Mouse (Mus musculus) megakaryocyte-erythroid progenitor cell, adult 5-6 weeks (primary cell): ENCODE data around the gene Dpf1. TPM values are rescaled to one million over a fixed set of nuclear protein-coding genes. Genes with fewer than 3 reads are reported as not detected.

ENCODE experiments used
- ATAC-seq: replicated peaks from 2 replicates; pipeline ENCODE4 v1.8.0; 2016; ENCODE audit warnings: mild to moderate bottlenecking, inconsistent platforms; ENCODE audit not compliant: severe bottlenecking, poor library complexity, low FRiP score, low TSS enrichment
- total RNA-seq, 2 experiments: library from RNA; stranded (forward) in 1 of 2; stranded (reverse) in 1 of 2; fragments of 200-1000, 215-1000 nt in 1 of 2; fragments of >200 nt in 1 of 2; fragmentation: Nextera tagmentation in 1 of 2; gene quantifications; 2 replicates each; pipeline ENCODE4 v1.2.3; 2014 to 2017

The Dpf1 gene
- 2.5 and 2.9 TPM in 2 replicates for total RNA-seq (2014; fragmentation: Nextera tagmentation)
- total RNA-seq (2017), result 0.19 and 14.6 TPM in 2 replicates

DNA sequence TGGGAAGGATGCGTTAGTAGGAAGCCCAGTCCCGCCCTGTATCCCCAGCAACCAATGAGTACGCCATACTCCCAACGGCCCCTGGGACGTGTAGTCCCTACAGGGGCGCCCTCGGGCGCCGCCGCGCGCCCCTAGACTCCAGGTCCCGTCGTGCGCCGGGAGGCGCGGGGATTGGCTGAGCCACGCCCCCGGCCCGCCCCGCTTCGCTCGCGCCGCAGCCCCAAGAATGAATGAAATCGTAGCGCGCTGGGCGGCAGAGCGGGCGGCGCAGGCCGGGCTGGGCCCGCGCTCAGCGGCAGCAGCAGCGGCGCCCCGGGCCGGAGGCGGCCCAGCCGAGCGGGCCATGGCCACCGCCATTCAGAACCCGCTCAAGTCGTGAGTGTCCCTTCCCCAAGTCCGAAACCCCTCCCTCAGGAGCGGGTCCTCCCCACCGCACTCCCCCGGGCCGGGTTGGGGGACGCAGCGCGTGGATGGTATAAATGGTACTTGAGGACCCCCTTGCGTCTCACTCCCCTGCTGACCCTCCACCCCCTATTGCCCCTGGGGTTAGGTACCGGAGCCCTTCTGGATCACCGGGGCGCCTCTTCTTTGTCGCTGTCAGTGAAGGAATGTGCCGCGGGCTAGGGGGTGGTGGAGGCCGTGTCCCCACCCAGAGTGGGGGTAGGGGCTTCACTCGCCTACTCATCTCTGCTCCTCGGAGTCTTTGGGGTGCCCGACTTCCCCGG lies at the start of gene Dpf1:
Dpf1 (plus strand) TSS at position 214 of the 725 bp plus-strand sequence.
- ATAC-seq, result peak; percentile 38

DNA sequence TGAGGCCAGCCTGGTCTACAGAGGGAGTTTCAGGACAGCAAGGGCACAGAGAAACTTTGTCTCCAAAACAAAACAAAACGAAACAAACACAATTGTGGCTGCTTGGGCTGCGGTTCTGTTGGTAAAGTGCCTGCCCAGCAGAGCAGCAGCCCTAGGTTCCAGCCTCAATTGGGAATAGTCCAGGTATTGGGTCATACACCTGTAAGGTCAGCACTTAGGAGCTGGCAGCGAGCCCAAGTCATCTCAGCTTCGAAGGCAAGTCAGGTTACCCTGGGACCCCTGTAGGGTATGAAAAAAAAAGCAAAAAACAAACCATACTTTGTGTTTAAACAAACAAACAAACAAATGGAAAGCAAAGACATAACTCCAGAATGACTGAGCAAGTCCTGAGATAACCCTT lies 47.9 kb upstream of the Dpf1 start:
- ATAC-seq, result no peak

DNA sequence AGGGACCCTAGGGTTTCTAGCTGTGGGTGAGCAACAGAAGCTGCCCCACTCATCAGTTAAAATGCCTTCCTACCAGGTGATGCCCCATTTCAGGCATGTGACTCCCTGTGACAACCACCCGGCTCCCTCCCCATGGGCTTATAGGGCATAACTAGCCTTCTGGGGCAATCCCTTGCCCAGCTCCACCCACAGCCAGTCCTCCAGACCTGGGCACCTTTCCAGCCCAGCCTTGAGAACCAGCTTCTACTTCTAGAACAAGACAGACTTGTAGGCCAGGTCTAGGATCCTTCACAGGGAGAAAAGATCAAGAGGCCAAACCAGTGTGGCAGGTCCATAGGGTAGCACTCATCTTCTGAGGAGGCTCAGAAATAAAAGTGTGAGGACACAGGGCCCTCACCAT lies 46.4 kb upstream of the Dpf1 start:
- ATAC-seq, result no peak

DNA sequence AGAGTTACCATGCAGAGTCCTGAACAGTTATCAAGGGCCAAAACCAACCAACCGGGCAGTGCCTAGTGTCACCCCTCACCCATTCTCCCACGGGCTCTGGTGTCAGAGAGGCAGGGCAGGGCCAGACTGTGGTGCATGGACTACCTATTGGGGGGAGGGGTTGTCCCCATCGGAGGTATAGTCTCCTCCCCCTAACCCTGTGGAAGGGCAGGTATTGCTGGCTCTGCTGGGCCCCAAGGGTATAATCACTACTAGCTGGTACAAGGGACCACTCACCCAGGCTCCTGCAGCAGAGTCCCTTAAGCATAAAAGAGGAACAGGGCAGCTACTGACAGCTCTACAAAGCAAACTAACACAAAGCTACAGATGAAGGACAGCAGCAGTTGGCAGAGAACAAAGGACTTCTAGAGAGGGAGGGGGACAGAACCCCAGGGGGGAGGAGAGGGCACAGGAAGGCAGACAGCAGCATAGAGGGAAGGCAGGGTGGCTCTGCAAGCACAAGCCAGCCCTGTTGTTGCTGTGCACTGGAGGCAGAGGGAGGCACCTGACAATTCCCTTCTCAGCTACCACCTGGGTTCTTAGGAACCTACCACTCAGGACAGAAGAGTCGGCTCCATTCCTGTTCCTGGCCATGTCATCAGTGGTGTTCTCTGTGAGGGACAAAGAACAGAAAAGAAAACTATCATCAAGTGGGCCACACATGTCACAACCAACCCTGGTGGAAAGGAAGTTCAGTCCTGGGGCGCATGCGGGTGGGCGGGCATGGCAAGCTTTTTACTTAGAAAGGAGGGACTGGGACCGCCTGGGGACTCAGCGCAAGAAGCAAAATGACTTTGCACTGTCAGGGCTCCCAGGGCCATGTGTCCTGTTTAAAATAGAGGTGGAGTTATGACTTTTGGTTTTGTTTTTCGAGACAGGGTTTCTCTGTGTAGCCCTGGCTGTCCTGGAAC lies 43.7 kb upstream of the Dpf1 start:
- ATAC-seq, result no peak

DNA sequence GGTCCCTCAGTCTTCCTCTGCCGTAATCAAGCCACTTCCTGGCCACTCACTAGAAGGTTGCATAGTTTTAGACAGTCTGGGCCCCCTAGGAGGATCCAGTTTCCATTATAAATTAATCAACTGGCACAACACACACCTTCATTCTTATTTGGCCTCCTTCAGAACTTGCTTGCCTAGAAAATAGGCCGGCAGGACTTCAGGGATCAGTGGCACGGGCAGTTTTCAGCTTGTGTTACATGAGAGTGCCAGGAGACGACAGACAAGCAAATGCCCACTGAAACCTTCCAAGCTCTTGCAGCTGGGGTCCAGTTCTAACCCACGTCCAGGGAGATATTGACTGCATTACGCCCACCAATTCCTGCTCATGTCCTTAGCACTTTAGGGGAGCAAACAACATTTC lies 41.6 kb upstream of the Dpf1 start:
- no peak for ATAC-seq

DNA sequence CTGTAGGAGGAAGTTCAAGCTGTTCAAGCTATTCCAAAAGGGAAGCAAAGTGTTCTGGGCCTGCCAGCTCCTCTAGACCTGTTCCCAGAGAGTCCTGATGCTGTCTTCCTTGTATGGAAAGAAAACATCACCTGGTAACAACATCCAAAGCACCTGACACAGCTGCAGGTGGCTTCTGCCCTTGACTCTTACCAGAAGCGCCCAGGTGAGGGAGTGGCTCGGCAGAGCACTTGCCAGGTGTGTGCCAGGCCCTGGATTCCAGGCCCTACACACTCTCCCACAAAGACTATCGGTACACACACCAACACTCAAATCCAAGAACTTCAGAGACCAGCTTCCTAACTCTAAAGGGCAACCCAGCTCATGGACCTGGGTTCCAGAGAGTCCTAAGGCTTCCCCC lies 39.9 kb upstream of the Dpf1 start:
- no peak for ATAC-seq

DNA sequence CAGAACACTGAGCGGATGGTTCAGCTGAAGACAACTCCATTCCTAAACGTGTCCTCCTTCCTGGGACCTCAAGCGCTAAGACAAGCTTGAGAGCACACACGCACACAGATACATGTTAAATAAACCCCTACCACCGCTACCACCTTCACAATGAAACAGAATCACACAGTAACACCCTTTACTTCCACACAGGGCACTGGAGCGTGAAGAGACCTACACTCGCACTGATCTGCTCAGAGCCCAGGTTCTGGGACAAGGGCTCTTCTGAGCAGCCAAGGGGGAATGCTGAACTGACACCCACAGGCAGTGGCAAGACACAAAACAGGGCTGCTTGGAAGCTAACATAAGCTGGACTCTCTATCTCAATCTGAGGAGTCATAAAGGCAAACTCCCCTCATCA lies 38.1 kb upstream of the Dpf1 start:
- no peak for ATAC-seq

DNA sequence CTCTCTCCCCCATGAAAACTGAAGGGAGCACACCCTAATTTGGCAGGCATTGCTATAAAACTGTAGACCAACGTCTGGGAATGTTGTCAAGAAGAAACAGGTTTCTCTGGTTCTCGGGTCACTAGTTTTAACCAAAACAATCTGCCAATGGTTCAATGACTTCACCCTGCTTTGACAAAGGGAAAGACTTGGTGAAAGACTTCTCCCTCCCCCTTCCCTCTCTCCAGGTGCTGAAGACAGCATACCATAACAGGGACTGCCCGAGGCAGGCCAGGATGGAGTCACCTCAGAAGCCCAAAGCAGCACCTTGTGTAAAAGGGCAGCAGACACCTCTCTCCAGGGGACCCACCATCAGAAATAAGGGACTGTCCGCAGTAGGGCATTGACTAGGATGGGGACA lies 36.8 kb upstream of the Dpf1 start:
- ATAC-seq, result no peak

DNA sequence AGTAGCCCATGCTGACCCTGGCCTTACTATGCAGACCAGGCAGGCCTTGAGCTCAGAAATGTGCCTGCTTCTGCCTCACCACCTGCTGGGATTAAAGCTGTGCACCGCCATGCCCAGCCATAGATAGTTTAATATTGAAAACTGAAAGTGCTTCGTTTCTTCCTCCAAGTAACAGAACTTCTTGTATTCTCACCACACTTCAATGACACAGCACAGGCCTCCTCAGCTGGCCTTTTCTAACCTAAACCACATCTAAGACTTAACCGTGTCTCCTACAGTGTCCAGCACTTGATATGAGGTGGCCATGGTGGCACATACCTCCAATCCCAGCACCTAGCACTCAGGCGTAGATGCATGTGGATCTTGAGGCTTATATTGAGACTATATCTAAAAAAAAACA lies 33.3 kb upstream of the Dpf1 start:
- no peak for ATAC-seq

DNA sequence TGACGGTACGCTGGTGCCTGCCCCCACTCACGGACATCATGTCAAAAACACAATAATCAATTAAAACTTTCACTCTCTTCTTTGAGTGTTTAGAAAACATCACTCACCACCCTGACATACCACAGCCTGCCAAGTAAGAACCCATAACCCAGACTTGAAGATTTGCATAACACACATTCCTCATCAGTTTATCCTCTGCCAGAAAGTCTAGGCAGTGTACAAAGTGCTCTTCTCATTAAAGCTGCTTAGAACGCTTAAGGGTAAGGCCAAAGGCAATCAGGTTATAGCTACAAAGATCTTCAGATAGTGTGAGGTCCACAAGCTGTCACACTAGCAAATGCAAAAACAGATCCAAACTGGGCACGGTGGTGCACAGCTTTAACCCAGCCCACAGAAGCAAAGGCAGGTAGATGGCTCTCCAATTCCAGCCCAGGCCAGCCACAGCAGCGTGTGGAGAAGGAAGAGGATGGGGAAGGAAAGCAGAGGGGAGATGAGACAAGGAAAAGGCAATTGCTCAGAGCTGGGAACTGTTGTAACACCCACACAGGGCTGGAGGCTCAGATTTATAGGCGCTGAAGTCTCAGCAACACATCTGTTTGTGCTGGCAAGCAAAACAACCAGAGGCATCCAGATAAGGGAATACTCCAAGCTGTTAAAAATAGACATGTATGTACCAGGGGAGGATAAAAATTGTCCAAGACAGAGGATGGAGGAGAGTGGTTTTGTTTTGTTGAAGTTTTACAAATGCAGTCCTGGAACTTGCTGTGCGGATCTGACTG lies 31.9 kb upstream of the Dpf1 start:
- peak; percentile 59; the same call in 1 of the 2 replicates for ATAC-seq

DNA sequence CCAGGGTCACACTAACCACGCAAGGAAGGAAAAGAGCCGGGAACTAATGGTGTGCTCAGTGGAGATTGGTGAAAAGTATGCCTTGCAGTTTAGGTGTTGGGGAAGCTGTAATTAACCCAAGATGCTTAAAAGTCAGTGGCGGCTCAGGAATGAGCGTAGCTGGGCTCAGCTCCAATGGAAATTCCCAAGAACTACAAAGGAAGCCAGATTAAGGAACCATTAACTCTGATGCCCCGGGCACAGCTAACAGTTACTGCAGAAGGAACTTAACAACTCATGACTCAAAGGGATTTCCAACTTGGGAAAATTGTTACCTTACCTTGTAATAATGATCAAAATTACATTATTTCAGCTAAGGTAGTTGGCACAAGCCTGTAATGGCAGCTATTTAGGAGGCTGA lies 27.0 kb upstream of the Dpf1 start:
- no peak for ATAC-seq

DNA sequence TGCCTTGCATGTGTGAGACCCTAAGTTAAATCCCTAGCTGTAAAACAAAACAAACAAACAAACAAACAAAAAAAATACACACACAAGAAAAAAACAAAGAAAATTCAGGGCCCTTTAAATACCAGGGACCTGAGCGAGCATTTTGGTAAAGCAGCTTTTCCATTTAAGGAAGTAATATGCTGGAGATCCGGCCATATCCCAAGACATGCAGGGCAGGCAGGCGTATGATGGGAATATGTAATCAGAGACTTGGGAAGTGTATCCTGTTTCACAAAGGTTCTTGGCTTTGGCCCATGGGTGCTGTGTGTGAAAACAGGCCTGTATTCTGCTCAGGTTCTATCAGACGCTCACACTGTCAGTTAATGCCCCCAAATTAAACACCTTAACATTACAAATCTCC lies 26.2 kb upstream of the Dpf1 start:
- no peak for ATAC-seq

DNA sequence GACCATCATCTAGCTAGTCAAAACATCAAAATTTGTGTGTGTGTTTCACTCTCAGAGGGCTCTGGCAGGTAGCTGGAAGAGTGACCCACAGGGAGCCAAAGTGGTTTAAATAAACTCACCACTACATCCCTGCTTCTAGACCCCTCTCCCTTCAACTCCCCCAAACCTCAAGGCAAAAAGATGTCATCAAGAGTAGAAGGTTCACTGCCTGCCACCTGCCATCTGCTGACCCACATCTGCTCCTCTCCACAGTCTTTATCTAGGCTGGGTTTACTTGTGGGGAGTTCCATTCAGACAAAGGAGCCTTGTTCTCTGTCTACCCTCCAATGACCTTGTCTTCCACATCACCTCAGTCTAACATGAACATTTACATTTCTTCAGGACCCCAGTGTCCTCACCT lies 24.5 kb upstream of the Dpf1 start:
- no peak for ATAC-seq

DNA sequence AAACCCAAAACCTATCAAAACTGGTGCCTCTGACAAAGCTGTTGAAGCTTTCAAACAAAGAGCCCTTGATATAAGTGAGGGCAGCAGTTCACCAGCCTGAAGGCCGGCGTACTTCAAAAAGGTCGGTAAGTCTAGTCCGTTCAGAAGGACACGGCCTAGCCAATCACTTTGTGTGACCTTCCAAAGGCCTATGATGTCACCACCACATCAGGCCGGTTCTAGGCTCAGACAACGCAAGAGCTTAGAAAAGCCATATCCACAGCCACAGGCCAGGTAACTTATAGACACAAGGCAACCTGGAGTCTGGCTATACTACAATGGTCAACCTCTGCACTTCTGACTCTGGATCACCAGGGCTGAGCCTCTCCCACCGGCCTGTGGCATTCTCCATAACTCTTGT lies 23.8 kb upstream of the Dpf1 start:
- no peak for ATAC-seq

DNA sequence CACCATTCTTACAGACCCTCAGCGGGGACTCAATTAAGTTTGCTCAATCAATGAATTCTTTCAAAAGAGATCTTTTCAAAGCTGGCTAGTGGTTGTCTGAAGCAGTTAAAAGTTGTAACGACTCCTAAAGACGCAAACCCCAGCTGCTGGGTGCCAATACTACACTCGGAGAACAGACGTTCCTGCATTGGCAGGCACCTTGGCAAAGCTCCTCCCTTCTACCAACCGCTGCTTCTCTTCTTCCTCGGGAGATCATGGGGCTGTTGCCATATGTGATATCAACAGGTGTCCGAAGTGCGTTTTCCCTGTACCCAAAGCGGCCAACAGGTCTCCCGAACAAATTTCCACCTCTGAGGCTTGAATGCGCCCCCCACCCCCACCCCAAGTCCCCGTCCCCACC lies 22.9 kb upstream of the Dpf1 start:
- peak; percentile 67 for ATAC-seq

DNA sequence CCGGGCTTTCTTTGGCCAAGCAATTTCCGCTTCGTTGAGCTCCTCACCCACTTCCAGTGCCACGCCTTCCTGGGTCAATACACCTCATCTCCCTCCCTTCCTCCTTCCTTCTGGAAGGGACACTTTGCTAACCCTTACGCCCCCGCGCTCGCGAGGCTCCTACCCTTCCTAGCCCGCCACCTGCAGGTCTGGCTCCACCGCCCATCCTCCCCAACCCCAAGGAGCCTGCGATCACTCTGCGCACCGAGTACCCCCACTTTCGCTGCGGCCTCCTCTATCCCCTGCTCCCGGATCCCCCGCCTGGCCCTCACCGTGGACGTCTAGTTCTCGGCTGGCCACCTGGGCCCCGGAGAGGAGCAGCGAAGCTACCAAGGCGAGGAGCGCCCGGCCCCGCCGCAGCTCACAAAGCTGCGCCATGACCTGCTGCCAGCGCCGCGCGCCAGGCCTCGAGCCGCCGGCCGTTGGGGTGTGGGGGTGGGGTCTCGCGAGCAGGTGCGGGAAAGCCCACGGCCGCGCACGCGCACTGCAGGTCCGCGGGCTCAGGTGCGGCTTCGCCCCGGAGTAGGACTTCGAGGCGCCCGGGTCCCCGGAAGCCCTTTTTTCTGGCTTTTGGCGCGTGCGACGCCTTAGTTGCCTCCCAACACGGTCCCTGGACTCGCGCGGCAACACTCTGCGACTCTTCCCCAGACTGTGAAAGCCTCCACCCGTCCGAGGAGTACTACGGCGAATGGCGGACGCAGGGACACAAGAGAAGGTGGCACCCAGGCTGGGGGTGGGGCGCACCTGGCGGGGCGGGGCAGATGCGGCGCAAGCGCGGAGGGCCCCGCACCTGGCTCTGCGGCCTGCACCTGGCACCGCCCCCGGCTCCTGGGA lies 22.3 kb upstream of the Dpf1 start, which contains the start of gene Spint2:
Spint2 (minus strand) TSS at position 712 of the 873 bp plus-strand sequence.
- ATAC-seq, result peak; percentile 51

DNA sequence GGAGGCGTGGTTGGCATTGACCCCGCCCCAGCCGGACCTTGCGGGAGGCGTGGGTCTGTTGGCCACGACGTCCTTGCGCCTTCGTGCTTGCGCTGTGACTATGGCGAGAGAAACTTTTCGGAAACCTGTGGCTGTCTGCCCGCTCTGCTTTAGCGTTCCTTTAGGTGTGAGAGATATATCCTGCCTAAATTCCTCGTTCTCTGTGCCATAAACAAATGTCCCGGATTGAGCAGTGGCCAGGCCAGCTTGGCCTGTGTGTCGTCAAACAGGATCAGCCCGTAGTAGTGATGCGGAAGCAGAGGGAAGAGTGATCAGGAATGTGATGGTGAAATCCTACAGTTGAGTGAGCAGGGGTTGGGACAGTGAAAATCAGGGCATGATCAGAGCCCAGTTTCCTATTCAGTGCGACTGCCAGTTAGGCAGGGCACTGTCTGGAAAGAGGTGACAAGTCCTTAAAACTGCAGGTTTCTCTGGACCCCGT lies 21.6 kb upstream of the Dpf1 start:
- no peak for ATAC-seq

DNA sequence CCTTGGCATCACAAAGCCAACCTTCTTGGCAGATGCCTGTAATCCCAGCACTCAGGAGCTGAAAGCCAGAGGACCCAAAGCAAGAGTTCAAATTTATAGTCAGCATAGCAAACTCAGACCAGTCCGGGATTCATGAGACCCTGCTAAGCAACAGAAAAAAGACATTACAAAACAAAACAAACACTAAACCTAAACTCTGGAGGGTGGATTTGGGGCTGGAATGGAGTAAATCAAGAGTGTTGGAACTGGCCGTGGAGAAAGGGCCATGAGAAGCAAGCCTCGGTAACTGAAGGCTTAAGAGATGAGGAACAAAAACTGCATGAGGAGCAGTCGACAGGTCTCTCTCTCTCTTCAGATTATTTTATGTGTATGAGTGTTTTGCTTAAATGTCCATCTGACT lies 19.9 kb upstream of the Dpf1 start:
- ATAC-seq, result no peak

DNA sequence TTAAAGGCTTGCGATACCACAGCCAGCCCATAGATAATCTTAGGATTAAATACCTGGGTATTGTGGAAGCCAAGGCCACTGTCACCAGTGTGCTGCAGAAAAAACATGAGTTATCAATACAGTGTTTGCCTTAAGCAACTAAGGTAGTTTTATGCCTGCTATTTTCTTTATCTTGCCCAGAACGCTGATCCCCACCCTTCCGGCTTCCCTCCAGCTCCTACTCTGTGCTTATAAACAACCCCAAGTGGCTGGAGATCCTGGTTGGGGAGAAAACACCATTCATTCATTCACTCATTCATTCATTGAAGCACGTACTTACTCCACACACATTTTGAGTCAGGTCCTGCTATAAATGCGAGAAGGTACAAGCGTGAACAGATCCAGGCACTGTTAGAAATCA lies 19.2 kb upstream of the Dpf1 start:
- ATAC-seq, result no peak
